ENCODE assay signal across 15 mouse cellular contexts in the genomic region with DNA sequence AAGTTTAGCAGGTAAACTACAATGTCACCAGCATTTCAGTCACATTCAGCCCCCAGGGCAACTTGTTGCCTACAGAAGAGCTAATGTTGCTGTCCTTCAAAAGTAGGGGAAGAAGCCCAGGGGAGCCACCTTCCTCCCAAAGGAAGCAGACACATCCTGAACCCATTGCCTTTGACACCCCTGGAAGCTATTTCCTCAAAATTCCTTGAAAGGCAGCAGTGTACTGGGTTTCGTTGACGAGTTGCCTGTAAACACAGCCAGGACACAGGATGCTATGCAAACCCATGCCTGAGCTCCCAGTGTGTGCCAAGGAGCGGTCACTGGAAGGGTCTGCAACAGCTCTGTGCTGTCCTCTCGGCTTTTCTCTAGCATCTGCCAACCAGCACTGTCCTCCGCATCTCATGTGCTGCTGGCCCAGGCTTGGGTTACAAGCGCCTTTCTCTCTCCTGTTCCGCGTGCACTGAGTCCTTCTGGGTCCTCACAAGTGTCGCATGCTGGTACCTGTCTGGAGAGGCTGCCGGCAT.
DNase-seq lines count a peak whose midpoint lies in the region; ATAC-seq and TF ChIP-seq lines count a peak whose summit lies in the region.
"Had no signal": no experiment of that assay in that cellular context is flagged by ENCODE, and none has a peak within 500 bp of the region (broad histone marks: within the 10 kb centered on the region; RNA-seq: fewer than 3 reads in every experiment).

No protein-coding gene starts in this region.

- no peaks in the 10 kb centered on the region for H3K27me3 ChIP-seq in forebrain, embryonic 15.5 days
- H3K27me3 ChIP-seq in forebrain, postnatal 0 days (ENCODE audit: insufficient read depth, low read length) = no peaks in the 10 kb centered on the region
- H3K27me3 ChIP-seq in liver, postnatal 0 days (ENCODE audit: insufficient read depth, low read length) = no peaks in the 10 kb centered on the region
- H3K27me3 ChIP-seq in liver, embryonic 12.5 days (replicated peaks) = no peaks in the 10 kb centered on the region
- H3K27me3 ChIP-seq in embryonic facial prominence, embryonic 10.5 days (replicated peaks; ENCODE audit: low read depth, poor library complexity, severe bottlenecking) = no peaks in the 10 kb centered on the region
- H3K27me3 ChIP-seq: limb, embryonic 15.5 days had no signal

- no peak for DNase-seq in forebrain, postnatal 0 days
- DNase-seq in liver, postnatal 0 days = no peak
- no peak for DNase-seq in embryonic facial prominence, embryonic 10.5 days (ENCODE audit: low spot score)
- peak; percentile 45 for DNase-seq in kidney, postnatal 10 days
- DNase-seq in frontal cortex, postnatal 14 days (ENCODE audit: low spot score in 2 of 2) = no peak
- DNase-seq in left cerebral cortex, postnatal 4 days = no peak
- DNase-seq: gastrocnemius, postnatal 25 days; right cerebral cortex, postnatal 14 days; thymus, adult 18-20 months had no signal

- no peak overlapping the region for H3K4me2 ChIP-seq in forebrain, embryonic 15.5 days (replicated peaks)
- H3K4me2 ChIP-seq in forebrain, postnatal 0 days (ENCODE audit: low read depth) = no peak overlapping the region
- no peak overlapping the region for H3K4me2 ChIP-seq in liver, postnatal 0 days (ENCODE audit: low read depth, low read length)
- H3K4me2 ChIP-seq in liver, embryonic 12.5 days = no peak overlapping the region
- H3K4me2 ChIP-seq: limb, embryonic 15.5 days; midbrain, embryonic 11.5 days had no signal

- H3K4me3 ChIP-seq in forebrain, embryonic 15.5 days = no peak overlapping the region
- H3K4me3 ChIP-seq in forebrain, postnatal 0 days (ENCODE audit: low read depth, low read length) = no peak overlapping the region
- no peak overlapping the region for H3K4me3 ChIP-seq in liver, postnatal 0 days (ENCODE audit: low read depth, low read length)
- no peak overlapping the region for H3K4me3 ChIP-seq in liver, embryonic 12.5 days
- no peak overlapping the region for H3K4me3 ChIP-seq in embryonic facial prominence, embryonic 10.5 days
- H3K4me3 ChIP-seq: limb, embryonic 15.5 days had no signal

- WGBS in forebrain, embryonic 15.5 days = 93% methylated on average over 10 of the region's 10 CpGs
- WGBS in forebrain, postnatal 0 days = 90% methylated on average over 10 of the region's 10 CpGs
- 77% methylated on average over 10 of the region's 10 CpGs for WGBS in liver, postnatal 0 days (ENCODE audit: insufficient replicate concordance)
- 68% methylated on average over 10 of the region's 10 CpGs for WGBS in liver, embryonic 12.5 days (ENCODE audit: insufficient replicate concordance)
- WGBS in embryonic facial prominence, embryonic 10.5 days = 70% methylated on average over 10 of the region's 10 CpGs

- no peak for TF ChIP-seq CTCF in forebrain, postnatal 0 days (IDR thresholded peaks at IDR 0.05; ENCODE audit: low read depth)
- no peak for TF ChIP-seq CTCF in liver, postnatal 0 days (IDR thresholded peaks at IDR 0.05; ENCODE audit: low read depth)

- TF ChIP-seq EP300 in liver, postnatal 0 days (IDR thresholded peaks at IDR 0.05; ENCODE audit: low read depth) = peak; percentile 16; the same call in 1 of the 2 replicates

- H3K27ac ChIP-seq in forebrain, embryonic 15.5 days (replicated peaks) = 0 out of 2 replicates have a peak overlapping the region, but pooled peaks have one; percentile 1
- H3K27ac ChIP-seq in forebrain, postnatal 0 days (ENCODE audit: low read depth, low read length) = no peak overlapping the region
- H3K27ac ChIP-seq in liver, postnatal 0 days (ENCODE audit: low read depth) = no peak overlapping the region
- H3K27ac ChIP-seq in liver, embryonic 12.5 days = no peak overlapping the region
- 0 out of 2 replicates have a peak overlapping the region, but pooled peaks have one; percentile 10 for H3K27ac ChIP-seq in embryonic facial prominence, embryonic 10.5 days (replicated peaks)
- H3K27ac ChIP-seq: limb, embryonic 15.5 days had no signal

- no peaks in the 10 kb centered on the region for H3K9me3 ChIP-seq in forebrain, embryonic 15.5 days
- H3K9me3 ChIP-seq in forebrain, postnatal 0 days (ENCODE audit: low read length) = no peaks in the 10 kb centered on the region
- no peaks in the 10 kb centered on the region for H3K9me3 ChIP-seq in liver, postnatal 0 days (ENCODE audit: low read length)
- H3K9me3 ChIP-seq in liver, embryonic 12.5 days (replicated peaks) = no peaks in the 10 kb centered on the region
- H3K9me3 ChIP-seq in embryonic facial prominence, embryonic 10.5 days = no peaks in the 10 kb centered on the region
- H3K9me3 ChIP-seq: limb, embryonic 15.5 days had no signal

- no peak overlapping the region for H3K9ac ChIP-seq in forebrain, embryonic 15.5 days (replicated peaks)
- H3K9ac ChIP-seq in forebrain, postnatal 0 days = no peak overlapping the region
- H3K9ac ChIP-seq in liver, postnatal 0 days (replicated peaks) = no peak overlapping the region
- H3K9ac ChIP-seq in liver, embryonic 12.5 days = no peak overlapping the region
- H3K9ac ChIP-seq: limb, embryonic 15.5 days had no signal

- intact Hi-C loops in left cerebral cortex, postnatal 4 days (cut with DNase I) = no loop called here

- no peaks in the 10 kb centered on the region for H3K4me1 ChIP-seq in forebrain, embryonic 15.5 days
- H3K4me1 ChIP-seq in forebrain, postnatal 0 days (ENCODE audit: insufficient read depth) = no peaks in the 10 kb centered on the region
- H3K4me1 ChIP-seq in liver, postnatal 0 days (ENCODE audit: insufficient read depth) = no peaks in the 10 kb centered on the region
- H3K4me1 ChIP-seq in liver, embryonic 12.5 days = no peaks in the 10 kb centered on the region
- peaks cover 25% of the 10 kb centered on the region for H3K4me1 ChIP-seq in embryonic facial prominence, embryonic 10.5 days

- ATAC-seq in forebrain, embryonic 15.5 days (replicated peaks) = no peak
- ATAC-seq in forebrain, postnatal 0 days = no peak
- ATAC-seq in liver, postnatal 0 days = no peak
- no peak for ATAC-seq in liver, embryonic 12.5 days
- ATAC-seq: forebrain, embryonic 14.5 days; hindbrain, embryonic 16.5 days had no signal

- H3K36me3 ChIP-seq in forebrain, embryonic 15.5 days = no peaks in the 10 kb centered on the region
- no peaks in the 10 kb centered on the region for H3K36me3 ChIP-seq in forebrain, postnatal 0 days (ENCODE audit: insufficient read depth)
- no peaks in the 10 kb centered on the region for H3K36me3 ChIP-seq in liver, postnatal 0 days (replicated peaks; ENCODE audit: insufficient read depth, low read length)
- H3K36me3 ChIP-seq in liver, embryonic 12.5 days = no peaks in the 10 kb centered on the region
- H3K36me3 ChIP-seq in embryonic facial prominence, embryonic 10.5 days (replicated peaks) = no peaks in the 10 kb centered on the region
- H3K36me3 ChIP-seq: limb, embryonic 15.5 days had no signal

Comparison
In these comparisons a context has a peak if more than half of its experiments do, and no peak if none do; other contexts are left out.
1. H3K27ac ChIP-seq: peak in forebrain, embryonic 15.5 days (single experiment) and embryonic facial prominence, embryonic 10.5 days (single experiment); none in forebrain, postnatal 0 days (single experiment), liver, postnatal 0 days (single experiment) and liver, embryonic 12.5 days (single experiment).